Mouse (Mus musculus) neutrophil, adult 5-6 weeks (primary cell): Measurements from ENCODE around the gene Rxfp2. TPM values are rescaled to one million over a fixed set of nuclear protein-coding genes. Genes with fewer than 3 reads are reported as not detected.

Source experiments
- ATAC-seq: fragments of 151-379, 151-347 bp; 2 replicates; pipeline ENCODE4 v1.8.0; 2017; ENCODE audit warnings: mild to moderate bottlenecking, moderate TSS enrichment; ENCODE audit not compliant: insufficient number of reproducible peaks, poor library complexity, low FRiP score, severe bottlenecking; ENCODE audit errors: extremely low read depth
- total RNA-seq: library from RNA; stranded (forward); fragments of 200-1000 nt; gene quantifications from 2 replicates; pipeline ENCODE4 v1.2.3, GENCODE M21; 2017

Gene Rxfp2
- total RNA-seq = not detected in 2 replicates

DNA sequence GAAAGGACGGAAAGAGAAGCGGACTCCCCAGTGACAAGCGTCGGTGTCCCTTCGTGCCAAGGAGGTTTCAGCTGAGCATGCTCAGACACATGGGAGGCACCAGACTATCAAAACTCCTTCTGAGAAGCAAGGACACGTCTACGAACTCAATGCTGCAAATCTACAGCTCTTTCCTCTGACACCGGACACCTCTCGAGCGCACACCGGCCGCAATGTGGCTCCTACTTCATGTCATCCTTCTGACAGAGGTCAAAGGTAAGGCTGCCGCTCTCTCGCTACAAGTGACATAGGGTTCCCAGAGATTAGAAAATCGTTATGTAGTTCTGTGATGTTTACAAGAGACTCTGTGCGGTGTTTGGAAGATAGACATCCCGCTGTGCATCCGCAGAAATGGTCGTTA is at the start of gene Rxfp2:
Rxfp2 (plus strand) TSS at position 20 of the 400 bp plus-strand sequence.
- no peak for ATAC-seq

DNA sequence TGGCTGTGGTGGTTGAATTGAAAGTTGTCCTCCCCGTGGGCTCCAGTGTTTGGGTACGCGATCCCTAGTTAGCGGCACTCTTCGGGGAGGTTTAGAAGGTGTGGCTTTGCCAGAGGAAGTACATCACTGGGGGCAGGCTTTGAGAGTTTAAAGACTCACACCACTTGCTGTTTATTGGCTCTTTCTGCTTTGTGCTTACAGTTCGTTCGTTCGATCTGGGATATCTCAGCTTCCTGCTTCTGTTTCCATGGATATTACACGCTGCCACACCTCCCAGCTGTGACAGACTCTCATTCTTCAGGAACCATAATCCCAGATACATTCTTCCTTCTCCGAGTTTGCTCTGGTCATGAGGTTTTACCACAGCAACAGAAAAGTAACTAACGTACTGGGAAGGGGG is 48.2 kb upstream of the Rxfp2 start:
- ATAC-seq = no peak

DNA sequence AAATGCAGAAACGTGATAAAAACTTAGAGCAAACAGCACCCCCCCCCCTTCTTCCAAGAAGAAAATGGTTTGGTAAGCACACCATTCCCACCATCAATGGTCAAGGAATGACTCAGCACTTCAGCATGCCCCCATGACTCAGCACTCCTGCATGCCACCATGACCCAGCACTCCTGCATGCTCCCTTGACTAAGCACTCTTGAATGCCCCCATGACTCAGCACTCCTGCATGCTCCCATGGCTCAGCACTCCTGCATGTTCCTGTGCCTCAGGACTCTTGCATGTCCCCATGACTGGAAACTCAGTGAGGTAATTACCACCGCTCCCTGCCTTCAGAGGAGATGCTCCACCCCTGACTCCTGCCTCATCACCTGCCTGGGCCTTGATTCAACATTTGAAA is 41.4 kb upstream of the Rxfp2 start:
- ATAC-seq = no peak

DNA sequence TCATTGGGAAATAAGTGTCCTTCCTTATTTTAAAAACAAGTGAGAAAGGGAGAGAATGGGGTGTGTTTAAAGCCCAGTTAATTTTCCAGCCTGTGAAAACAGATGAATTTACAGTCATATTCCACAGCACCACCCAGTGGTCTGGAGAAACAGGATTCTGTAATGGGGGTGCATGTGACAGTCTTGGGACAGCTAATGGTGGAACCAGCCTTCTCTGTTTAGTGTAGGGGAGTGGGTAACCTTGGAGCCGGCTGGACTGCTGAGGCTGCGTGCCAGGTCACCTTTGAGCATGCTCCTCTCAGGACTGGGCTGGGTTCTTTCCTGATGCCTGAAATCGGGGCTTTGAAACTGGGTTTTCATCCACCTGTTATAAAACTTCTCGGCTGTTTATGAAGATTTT is 34.9 kb upstream of the Rxfp2 start:
- no peak for ATAC-seq

DNA sequence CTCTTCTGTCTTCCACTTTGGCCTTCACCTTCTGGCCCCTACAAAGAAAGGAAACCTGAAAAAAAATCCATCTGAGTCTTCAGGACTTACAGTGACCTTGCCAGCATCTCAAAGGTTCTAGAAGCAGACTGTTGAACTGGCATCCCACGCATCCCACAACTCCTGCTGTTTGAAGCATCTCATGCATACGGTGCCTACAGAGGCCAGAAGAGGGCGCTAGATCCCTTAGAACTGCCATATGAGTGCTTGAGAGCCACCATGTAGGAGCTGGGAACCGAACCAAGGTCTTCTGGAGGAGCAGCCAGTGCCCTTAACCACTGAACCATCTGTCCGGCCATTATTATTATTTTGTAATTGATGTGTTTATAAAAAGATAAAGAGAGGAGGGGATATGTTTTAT is 23.9 kb upstream of the Rxfp2 start:
- no peak for ATAC-seq

DNA sequence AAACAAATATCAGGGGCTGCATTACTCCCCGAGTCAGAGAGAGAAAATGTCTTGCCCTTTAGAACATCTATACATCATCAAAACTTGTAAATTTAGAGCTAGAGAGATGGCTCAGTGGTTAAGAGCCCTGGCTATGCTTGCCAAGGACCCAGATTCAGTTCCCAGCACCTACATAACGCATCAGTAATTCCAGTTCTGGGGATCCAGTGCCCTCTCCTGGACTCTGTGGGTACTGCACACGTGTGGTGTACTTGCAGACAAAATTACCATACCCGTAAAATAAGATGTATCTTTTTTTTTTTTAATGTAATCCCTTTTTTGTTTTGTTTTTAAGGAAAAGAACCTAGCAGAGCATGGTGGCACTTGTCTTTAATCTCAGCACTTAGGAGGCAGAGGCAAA is 21.9 kb upstream of the Rxfp2 start:
- ATAC-seq = no peak

DNA sequence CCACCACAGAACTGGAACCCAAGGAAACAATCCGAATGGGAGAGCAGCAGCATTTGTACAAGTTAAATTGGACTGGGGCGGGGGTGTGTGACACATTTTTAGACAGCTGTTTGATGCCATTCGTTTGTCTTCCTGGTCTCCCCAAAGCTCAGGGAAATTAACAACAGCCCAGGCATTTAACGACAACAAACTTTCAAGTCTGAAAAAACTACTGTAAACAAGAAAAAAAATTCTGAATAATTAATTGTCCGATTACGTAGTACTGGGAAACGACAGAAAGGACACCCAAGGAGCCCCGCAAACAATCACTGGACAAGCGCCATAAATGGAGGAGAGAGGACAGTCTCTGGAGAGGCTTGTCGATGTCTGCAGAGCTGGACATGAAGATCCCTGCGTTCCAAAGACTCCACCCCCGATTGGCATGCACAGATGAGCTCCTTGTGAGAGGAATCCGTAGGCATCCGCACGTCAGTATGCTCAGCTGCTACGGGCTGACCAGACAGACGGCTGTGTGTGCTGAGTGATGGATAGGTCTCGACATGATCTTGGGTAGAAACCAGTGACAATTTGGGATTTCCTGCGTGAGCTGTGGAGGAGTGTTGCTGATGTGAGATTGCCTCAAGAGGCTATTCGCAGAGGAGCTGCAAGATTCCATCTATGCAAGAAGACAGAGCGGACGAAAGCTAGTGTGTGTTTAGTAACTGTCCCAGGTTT is 21.0 kb upstream of the Rxfp2 start:
- ATAC-seq = no peak

DNA sequence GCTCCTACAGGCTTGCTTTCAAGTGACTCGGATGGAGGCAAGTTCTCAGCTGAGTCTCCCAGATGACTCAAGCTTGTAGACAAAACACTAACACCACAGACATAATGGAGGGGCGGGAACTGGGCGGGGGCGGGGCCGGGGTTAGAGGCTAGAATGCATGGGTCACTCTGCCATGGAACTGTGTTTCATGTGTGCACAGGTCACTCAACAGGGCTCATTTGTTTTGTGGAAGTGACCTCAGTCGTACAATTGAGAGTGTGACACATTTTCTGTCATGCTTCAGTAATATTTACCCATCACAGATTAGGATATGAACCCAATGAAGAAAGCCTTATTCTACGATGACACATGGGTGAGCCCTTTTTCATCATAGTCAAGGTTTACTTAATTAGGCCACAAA is 20.2 kb upstream of the Rxfp2 start:
- ATAC-seq = no peak

DNA sequence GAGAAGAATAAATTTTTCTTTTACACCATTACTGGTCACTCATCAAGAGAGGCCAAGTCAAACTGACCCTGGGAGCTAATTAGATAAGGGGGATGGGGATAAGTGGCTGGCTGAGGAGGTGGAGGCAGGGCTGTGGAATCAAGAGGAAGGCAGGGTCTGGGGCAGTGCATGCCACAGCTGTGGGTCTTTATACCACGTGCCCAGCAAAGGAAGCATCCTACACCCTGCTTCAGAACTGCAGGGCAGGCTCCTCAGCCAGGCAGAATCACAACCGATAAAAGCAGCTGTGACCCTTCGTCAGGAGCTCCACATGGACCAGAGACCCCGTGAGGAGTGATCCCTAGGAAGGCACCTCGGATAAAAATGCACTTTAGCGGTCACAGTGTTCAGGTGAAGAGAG is 13.1 kb upstream of the Rxfp2 start:
- no peak for ATAC-seq

DNA sequence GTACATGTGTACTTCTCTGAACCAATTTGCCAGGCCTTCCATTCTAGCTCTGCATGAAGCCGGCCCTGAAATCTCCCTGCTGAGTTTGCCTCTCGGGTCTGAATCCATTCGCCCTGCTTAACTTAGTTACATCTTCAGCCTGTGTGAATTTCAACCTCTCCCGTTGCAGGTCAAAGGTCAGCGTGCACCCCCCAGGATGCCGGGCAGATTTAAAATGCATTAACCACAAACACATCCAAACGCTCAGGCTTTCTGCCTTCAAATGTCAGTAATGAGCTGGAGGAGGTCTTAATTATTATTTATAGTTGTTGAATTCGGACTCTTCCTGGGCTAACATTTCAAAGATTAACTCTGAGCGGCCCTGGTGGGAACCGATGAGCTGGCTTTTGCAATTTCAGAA is 1.6 kb upstream of the Rxfp2 start:
- ATAC-seq = no peak

DNA sequence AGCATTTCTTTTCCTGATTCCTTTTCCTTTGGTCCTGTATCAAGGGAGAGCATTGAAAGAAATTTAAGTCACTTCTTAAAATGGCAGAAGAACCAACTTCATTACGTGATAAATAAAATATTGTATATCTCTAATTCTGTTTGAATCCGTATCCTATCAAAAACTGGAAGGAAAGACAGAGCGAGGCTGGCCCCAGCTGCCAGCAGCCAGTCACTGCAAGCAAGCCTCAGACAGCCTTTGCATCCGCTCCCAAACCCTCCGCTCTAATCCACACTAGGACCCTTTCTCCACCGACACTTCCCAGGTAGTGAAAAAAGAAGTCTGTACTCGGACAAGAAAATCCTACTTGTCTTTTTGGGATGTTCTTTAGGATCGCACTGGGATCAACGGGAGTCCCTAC is 803 bp upstream of the Rxfp2 start:
- ATAC-seq = no peak

DNA sequence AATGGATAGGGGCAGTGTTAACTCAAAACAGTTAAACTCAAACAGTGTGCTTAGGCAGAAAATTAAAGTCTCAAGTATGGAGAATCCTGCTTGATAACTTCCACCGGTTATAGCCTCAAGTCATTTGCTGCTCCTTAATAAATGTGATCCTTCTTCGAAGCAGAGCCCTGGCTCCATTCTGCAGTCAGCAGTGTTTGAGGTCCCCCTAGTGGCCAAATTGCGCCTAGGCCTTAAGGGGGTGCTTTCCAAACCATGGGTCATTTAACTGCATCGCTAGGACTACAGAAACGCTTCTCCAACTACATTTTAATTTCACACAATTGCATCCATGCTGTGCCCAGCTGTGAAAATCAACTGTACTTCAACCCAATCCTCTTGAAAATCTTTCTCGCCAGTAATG is 2.4 kb downstream of the Rxfp2 start:
- no peak for ATAC-seq

DNA sequence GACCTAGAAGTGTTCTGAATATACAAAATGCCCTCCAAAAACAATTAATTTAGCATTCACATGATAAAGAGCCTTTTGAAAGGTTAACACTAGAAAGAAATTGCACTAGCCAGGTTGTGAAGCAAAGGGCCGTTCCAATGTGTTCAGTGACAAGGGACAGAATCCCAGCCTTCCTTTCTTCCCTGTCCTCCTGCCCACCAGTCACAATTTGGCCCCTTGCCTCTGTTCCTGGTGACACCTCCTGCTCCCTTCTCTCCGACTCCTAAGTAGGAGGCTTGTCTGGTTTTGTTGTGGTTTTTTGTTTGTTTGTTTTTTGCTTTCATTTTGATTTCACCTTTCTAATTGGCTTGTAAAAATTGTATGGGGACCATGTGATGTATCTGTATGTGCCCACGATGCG is 3.3 kb downstream of the Rxfp2 start:
- ATAC-seq = no peak

DNA sequence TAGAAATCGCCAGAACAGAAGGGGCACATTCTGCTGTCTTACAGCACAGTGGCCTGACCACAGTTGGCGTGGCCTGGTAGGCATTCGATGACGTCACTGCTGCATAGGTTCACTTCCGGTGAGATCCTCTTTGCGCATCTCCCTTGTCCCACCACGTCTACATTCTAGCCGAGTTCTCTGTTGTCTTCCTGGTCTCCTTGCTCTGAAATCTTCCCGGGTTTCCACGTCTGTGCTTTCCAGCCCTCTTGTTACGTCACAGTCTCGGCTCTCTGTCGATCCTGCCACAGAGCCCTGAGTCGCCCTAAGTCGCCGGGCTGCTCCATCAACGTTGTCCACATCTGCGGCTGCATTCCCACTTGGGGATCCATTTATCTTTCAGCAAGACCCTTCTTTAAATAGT is 4.1 kb downstream of the Rxfp2 start:
- ATAC-seq = no peak

DNA sequence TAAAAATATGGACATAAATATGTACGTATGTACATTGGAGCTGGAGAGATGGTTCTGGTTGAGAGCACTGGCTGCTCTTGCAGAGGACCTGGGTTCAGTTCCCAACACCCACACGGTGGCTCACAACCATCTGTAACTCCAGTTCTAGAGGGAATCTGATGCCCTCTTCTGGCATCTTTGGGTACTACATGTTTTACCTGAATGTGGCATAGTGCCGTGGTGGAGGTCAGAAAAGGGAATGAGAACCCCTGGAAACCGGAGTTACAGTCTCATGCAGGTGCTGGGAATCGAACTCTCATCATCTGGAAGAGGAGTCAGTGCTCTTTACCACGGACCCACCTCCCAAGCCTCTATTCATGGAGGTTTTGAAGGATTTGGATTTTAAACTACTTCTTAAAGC is 5.0 kb downstream of the Rxfp2 start:
- no peak for ATAC-seq

DNA sequence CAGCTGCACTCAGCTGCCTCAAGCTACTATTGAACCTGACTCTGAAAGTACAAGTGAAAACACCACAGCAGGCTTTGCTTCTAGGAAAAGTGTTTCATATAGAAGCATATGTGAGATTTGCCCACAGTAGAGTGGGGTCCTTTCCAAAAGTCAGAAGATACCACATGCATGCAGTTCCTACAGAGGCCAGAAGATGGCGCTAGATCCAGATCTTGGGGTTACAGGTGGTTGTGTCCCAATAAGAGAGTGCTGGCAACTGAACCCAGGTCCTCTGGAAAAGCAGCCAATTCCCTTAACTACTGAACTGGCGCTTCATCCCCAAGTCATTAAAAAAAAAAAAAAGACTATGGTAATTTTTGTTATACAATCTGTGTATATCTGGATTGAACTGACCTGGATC is 5.7 kb downstream of the Rxfp2 start:
- no peak for ATAC-seq

DNA sequence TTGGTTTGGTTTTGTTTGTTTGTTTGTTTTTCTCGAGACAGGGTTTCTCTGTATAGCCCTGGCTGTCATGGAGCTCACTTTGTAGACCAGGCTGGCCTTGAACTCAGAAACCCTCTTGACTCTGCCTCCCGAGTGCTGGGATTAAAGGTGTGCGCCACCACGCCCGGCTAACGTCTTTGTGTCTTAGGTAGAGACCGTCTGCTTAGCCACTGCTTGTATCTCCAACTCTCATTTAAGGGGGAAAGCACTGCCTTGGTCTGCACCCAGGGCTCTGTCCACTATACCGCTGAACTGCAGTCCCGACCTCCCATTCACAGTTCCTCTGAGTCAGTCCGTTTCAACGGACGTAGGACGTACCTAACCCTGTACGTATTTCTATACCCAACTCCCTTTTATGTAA is 6.4 kb downstream of the Rxfp2 start:
- ATAC-seq = no peak

DNA sequence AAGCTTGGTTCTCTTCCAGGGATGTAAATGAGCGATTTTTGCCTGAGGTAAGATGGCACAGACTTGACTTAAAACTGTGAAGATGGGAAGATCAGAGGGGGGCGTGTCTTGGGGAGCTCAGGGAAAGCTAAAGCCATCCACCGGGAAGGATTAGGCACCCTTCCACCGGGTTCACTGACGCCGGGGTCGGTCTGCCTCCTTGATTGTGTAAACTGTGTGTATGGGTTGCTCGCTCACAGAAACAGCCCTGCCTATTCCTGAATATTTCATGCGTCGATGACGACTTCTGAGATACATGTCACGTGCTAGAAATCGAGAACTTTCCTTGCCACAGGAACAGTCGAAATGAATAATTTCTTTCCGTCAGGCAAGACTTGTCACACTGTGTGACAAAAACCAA is 6.9 kb downstream of the Rxfp2 start:
- ATAC-seq = no peak

DNA sequence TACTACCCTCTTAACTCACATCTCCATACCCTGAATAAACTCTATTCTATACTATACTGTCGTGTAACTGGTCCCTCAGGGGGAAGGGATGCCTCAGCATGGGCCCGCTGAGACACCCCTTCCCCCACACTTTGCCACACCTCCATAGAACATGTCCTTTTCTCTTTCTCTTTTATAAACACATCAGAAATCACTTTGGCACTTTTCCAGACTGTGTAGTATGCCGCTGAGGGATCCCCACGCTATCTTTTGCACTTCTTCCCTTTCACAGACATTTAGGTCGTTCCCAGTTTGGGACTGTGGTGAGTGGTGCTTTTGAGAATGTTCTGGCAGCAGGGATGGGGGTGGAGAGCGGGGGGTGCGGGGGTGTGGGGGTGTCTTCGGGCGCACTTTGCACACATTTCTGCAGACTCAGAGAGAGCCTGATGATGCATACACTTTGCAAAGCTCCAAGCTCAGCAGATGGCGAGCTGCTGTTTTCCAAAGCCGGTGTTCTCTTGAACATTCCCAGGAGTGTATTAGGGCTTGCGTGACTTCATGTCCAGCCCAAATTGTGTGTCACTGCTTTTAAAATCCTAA is 8.1 kb downstream of the Rxfp2 start:
- ATAC-seq = no peak

DNA sequence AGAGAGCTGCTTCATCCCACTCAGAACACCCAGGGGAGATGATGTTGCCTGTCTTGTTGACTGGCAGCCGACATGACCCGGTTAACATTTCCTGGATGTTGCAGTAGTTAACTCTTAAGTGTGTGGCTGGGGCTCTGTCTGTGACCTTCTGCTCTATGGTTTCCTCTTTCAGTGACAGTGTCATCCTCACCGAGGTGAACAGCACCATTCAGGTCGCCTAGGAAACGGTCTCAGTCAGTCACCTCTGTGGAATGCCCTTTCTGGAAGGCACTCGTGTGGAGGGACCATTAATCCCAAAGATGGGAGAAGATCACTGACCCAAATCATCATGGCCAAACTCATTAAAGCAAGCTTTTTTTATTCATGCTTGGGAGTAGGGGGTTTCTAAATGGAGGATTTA is 12.7 kb downstream of the Rxfp2 start:
- ATAC-seq = no peak

DNA sequence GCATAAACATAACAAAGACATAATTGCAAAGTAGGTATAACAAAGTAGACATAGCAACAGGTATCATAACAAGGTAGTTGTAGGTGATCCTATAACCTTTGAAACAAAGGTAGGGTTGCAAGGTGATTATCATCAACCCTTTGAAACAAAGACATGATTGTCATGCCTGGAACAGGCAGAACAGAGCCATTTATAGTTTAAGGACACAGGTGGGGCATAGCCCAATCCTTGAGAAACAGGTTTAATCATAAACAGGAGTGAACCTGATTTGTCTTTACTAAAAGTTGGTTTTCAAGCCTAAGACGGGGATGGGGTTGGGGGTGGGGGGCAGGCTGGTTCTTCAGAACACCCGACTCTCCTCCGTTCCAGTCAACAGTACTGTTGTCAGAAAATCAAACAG is 13.2 kb downstream of the Rxfp2 start:
- no peak for ATAC-seq
